Mouse (Mus musculus) thymus, postnatal 25 days (tissue): ENCODE results near the gene Slc4a11.
A peak's percentile ranks its signal among the peaks of the same experiment; 100 is the strongest.
"Not testable (repeated sequence)": the region's sequence is repeated elsewhere in the genome, so short reads cannot be mapped to it uniquely, and the experiment has no call there.

Source experiments
- DNase-seq: peaks from one replicate; pipeline ENCODE4 v3.0.0; 2022

The Slc4a11 gene

DNA sequence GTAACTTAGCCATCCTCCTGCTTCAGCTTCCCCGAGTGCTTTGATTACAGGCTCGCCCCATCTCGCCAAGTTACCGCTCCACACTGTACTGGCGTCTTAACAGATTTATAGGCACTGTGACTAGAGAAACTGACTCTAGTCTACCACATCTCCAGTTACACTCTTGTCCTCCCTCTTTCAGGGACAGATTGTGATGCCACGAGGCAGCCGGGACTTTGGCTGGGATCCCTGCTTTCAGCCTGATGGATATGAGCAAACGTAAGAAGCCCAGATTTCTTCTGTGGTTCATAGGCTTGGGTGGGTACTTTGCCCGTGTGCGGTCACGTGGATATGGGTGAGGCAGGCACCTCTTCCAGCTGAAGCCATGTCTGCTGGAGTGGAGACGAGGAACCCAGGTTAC, 18.2 kb downstream of the Slc4a11 start:
- DNase-seq = no peak

DNA sequence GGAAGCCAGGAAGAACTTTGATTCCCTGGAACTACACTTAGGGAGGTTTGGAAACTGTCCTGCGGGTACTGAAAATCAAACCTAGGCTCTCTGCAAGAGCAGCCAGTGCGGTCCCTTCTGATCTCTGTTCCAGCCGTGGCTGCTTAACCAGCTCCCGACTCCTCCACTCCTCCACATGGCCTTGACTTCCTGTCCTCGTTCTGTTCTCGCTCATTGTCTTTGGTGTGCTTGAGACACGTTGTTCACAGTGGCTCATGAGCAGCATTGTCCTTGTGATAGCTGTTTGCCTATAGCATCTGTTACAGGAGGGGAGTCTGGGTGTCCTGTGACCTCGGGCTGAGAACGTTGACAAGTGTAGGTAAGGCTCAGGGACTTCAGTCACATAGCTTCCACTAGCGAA, 20.1 kb downstream of the Slc4a11 start:
- DNase-seq = no peak

DNA sequence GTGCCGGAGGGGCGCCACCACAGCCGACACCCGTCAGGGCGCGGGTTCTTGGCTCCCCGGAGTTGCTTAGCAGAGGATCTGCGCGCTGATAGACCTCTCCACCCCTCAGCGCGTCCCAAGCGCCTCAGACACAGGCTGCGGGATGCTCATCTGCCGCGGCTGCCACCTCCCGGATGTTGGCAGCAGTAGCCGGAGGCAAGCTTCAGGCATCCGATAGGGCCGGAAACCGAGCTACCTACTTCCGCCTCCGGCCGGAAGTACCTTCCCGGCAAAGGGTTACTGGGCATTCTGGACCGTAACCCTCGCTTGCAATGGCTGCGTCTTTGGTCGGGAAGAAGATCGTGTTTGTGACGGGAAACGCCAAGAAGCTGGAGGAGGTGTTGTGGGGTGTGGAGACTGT, 29.8 kb downstream of the Slc4a11 start, which contains the start of gene Itpa:
Gene Itpa (plus strand): TSS at position 52 of the 400 bp plus-strand sequence.
- peak; percentile 87 for DNase-seq

DNA sequence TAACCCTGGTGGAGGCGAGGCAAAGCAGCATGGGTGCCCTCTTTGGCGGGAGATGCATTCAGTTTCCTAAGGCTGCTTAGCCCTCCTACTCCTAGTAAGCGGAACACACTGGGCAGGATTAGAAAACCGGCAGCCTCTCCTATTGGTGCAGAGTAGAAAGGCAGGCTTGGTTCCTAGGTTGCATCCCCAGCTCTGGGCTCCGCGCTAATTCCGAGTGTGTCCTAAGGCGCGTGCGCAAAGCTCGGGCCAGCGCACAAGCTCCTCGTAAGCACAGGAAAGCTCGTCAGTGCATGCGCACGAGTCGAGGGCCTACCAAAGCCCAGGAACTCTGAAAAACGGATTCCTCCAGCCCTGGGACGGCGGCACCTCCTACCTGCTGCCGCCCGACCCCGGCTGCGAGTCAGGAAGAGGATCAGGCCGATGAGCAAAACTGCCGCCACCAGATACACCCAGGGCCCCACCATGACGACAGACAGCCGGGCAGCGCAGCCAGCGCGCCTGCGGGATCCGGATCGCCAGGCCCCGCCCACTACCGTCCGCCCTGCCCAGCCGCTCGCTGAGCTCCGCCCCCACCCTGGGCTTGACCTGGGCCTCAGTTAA, 33.1 kb downstream of the Slc4a11 start, which contains the start of gene Ddrgk1:
Gene Ddrgk1 (minus strand): TSS at position 558 of the 600 bp plus-strand sequence.
- peak; percentile 89 for DNase-seq

DNA sequence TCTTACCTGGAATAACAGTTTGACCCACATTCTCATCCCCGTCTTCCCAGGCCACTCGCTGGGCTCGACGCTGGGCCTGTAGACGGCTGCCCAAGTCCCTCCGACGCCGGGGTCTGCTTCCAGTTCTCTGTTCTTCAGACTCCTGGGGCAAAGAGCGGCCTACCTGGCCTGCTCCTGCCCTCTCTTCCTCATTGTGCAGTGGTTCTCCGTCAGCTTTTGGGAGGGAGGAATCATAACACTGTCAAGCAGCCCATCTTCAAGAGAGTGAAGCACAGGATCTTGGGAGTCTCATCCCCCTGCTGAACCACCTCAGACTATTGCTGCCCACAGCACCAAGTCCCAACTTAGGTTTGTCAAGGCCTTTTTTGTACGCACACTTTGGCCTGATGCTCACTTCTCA, 34.0 kb downstream of the Slc4a11 start:
- no peak for DNase-seq

DNA sequence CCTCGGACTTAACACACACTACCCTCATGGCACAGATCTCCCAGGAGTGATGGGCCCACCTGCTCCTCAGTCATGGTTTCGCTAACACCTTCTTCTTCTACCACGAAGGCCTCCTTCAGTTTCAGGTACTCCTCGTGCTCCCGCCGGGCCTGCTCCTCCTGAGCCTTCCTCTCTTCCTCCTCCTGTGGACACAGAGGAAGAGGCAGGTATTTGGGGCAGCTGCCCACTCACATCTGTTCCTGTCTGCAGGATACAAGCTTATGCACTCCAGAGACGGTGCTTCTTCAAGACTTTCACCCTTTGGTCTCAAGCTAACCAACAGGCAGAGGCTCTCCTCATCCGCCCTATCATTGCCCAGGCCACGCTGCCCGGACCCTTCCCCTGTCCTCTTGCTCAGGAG, 38.8 kb downstream of the Slc4a11 start:
- DNase-seq = no peak

DNA sequence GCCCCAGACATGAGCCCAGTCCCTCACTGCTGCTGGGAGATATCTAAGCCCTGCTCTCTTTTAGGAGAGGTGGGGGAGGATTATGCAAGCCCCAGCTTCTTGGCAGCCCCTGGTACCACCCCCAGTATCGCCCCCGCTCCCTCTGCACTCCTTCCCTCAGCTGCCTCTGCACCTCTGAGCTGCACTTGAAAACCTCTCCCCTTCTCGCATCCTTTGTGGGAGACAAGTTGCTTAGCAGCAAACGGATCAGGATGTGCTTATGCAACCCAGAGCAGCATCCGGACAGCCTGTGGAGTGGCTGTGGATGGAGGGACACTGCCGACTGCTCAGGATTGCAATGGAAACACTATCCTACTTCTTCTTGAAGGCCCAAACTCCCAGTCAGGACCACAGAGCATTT, 39.8 kb downstream of the Slc4a11 start:
- DNase-seq = no peak

DNA sequence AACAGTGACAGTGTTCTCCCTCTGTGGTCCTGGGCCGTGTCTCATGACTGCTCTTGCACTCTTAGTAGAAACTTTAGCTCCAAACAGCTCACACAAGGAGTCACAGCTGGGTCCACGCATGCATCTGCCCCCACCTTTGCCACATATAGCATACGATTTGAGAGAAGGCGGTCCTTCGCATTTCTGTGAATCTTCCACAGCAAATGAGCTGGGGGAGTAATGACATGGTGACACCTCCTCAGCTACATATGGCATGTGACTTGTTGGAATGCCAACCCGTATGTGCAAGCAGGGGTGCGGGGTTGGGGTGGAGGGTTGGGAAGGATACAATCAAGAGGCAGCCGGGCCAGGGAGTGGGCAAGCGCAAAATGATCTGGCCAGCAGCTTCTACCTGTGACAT, 40.8 kb downstream of the Slc4a11 start:
- no peak for DNase-seq

DNA sequence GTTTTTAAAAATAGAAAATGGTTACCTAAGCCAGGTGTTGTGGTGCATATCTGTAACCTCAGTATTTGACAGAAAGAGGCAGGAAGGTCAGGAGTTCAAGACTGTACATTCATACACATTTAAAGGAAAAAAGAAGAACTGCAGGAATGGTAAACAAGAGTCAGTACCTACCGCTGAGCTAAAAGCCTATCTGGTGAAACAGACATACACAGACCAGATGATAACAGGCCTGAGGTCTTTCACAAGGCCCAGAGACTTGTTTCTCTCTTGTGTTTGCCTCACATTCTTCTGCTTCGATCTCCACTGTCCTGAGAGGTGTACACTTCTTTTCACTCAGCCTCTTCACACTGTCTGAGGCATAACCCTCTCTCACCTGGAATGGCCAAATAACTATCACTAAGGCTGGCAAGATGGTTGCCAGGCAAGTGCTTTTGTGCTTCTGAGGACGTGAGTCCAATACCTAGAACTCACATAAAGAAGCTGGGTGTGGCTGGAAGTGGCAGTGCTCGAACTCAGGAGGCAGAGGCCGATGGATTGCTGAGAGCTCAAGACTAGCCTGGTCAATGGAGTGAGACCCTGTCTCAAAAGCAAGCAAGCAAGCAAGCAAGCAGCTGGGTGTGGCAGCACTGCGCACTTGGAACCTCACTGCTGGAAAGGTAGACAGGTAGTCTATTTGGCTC, 41.5 kb downstream of the Slc4a11 start:
- DNase-seq = no peak

DNA sequence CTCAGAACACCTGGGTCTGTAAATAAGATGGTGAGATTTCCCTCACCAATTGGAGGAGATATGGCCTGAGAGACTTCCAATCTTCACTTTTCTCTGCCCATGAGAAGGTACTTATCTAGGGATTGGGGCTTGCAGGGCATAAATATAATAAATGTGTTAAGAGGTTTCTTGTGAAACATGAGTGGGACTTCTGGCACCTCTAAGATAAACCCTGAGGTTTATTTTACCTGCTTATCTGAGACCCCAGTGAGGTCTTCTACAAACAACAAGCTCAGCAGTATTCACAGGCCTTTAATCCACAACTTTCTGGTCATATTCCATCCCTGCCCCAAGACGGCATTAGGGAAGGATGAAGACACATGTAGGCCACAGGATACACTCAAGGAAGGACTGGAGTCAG, 43.6 kb downstream of the Slc4a11 start:
- no peak for DNase-seq

DNA sequence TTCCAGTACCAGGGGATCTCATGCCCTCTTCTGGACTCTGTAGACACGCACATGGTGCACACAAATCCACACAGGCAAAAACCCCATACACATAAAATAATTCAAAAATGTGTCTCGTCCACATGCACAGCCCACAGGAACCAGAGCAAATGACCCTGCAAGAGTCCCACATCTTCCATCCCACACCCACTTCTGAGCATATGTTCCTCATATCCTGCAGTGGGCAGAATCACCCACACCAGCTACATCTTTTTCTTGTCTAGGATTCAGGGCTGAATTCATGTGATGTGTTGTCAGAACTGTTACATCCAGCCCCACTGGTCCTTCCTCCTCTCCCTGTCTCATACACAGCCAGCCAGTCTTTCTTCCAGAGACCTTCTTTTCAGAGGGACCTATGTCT, 44.0 kb downstream of the Slc4a11 start:
- DNase-seq = no peak

DNA sequence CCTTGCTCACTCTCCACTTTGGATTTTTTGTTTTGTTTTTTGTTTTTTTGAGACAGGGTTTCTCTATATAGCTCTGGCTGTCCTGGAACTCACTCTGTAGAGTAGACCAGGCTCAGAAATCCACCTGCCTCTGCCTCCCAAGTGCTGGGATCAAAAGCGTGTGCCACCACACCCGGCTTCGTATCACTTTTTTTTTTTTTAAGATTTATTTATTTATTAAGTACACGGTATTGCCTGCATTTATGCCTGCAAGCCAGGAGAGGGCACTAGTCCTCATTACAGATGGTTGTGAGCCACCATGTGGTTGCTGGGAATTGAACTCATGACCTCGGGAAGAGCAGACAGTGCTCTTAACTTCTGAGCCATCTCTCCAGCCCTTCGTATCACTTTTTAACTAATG, 48.3 kb downstream of the Slc4a11 start:
- not testable (repeated sequence) for DNase-seq

DNA sequence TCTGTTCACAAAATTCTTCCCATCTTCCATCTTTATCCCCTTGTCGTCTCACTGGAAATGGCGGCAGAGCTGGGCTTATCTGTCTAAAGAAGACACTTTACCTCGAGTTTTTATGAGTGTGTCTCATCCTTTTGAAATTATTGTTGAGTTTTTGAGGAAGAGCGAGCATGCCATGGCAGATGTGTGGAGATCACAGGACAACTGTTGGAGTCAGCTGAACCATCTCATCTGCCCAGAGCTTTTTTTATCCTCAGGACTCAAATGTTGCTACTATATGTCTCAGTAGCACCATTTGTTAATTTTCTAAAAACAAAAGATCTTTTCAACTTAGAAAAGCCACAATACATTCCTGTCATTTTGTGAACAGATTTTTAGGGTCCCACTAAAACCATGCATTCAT, 52.1 kb downstream of the Slc4a11 start:
- no peak for DNase-seq

DNA sequence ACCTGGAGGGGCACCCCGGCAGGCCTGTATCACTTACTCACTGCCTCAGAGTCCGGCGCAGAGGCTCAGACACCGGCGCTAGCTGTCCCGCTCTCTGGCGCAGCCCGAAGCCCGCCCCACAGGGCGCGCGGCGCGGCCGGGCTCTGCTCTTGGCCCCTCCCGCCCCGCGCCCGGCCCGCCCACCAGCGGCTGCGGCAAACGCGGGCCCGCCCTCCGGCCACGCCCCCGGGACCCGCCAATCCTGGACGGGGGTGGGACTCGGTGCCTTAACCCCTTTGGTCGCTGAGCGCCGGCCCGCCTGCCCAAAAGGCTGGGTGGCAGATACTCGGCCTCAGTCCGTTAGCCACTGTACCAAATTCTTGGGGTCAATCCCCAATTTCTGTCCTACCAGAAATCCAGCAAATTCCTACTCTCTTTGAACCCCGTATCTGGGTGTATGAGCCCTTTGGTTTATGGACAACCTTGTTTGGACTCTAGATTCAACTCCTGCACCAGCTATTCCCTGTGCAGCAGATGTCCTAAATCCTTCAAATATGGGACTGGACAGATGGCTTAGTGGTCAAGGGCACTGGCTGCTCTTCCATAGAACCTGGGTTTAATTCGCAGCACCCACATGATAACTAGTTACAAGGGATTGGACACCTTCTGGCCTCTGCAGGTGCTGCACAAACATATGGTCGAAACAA, 54.5 kb downstream of the Slc4a11 start, which contains the start of gene Lzts3:
Gene Lzts3 (minus strand): TSS at position 120 of the 686 bp plus-strand sequence.
- peak; percentile 93 for DNase-seq

DNA sequence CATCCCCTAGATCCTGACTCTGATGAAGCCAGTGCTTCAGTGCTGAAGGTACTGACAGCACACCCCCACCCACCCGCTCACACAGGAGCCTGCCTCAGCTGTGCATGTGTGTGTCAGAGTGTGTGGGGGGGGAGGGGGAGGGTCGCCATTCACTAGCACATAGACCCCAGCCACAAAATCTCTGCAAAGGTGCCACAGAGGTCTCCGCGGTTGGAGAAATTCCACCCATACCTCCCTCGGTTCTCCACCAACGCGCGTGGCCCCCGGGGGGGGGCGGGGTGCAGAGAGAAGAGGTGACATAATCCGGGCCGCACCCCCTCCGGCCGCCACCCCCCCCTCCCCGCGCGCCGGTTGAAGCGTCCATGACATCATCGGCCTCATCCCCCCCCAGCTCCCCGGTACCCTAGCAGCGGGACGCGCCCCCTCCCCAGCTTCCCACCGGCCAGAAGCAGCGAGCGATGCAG, 55.1 kb downstream of the Slc4a11 start:
- DNase-seq = peak; percentile 32

DNA sequence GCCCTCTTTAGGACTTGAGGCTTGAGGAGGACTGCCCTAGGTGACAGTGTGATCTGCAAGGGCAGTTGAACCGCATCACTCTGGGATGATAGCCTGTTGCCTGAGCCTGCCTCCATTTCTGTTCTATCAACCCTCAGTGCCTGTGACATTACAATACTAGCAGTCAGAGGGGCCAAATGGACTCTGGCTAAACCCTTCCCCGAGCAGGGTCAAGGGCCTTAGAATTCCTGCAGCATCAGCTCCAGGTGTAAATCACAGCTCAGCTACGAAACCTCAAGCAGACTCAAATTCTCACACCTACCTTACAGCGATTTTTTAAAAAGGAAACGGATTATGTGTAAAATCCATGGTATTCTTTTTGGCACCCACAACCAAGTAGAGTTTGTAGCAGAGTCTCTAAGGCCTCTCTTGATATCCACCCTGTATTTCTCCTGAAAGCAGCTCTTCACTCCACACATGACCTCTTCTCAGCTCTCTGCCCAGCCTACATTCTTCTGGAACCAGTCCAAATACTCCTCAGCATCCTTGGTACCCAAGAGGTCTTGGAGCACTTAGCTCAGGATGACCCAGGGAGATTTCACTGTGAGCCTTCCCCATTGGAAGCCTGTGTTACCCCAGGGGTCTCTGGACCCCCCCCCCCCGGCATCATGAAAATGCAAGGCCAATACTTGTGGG, 55.8 kb downstream of the Slc4a11 start:
- no peak for DNase-seq

DNA sequence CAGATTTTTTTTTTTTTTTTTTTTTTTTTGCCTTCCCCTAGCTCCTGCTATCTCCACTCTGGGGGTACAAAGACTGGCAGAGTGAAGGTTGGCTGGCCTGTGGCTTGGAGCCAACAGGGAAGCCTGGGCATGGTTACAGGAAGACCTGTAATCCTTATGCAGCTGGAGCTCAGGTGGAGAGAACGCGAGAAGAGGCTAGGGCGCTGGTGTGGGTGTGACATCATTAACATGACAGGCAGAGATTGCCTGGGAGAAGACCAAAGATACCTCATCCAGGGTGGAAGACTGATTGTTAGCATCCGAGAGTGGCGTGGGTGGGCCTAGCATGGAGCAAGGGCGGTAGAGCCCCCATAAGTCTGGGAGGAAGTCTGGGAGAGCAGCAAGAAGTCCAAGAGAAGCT, 58.0 kb downstream of the Slc4a11 start:
- DNase-seq = no peak

DNA sequence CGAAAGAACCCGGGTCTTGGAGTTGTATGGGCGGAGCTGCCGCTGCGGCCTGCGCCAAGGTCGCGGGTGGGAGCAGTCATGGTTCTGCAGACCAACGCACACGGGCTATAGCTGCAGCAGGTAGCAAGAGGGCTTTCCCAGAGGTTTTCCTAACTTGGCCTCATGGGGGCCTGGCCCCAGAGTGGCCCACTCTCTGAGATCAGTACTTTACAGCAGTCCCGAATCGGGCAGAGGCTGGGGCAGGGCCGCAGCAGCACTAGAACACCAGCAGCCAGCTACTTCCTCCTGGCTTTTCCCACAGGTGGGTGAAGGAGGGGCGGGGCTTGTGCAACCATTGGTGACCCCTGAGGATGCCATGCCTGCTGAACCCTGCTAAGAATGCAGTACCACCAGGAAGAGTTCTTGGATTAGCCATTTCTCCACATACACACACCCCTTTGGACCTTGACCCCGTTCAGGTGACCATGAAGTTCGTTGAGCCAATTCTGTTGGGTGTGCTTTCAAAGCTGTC, 59.2 kb downstream of the Slc4a11 start:
- no peak for DNase-seq

DNA sequence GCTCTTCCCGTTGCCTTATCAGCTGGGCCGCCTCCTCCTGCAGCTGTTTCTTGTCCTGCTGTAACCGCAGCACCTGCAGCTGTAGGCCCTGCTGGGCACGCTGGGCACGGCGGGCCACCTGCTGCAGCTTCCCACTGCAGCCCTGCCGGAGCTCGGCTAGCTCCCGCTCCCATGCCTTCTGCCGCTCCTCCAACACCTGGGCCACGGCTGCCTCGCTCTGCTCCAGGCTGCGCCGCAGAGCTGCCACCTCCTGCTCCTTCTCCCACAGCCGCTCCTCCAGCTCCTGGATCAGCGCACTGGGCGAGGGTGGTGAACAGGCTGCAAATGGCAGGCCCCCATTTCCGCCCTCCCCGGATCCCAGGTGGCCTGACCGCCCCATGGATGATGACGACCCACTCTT, 61.5 kb downstream of the Slc4a11 start:
- DNase-seq = peak; percentile 84

DNA sequence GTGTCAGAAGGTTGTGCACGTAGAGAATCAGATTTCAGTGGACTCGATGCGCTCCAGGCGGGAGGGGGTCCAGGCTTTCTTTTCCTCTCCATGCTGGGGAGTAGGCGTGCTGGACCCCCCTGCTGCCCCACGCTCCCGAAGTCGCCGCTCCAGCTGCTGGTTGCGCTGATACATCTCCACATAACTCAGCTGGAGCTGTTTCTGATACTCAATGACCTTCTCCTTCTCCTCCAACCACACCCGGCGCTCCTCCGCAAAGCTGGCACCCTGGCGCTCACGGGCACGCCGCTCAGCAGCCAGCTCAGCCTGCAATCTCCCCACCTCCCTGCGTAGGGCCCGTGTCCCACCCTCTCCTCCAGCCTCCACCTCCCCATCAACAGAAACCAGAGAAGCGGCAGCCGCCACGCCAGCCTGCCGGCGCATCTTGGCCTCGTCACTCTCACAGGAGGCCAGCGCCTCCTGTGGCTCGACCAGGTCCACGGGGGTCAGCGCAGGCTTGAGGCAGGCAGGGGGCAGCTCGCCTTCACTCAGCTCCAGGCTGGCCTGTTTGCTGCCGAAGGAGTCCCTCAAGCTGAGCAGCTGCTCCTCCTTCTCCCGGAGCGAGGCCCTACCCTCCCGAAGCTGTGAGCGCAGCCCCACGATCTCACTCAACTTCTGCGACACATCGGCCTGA, 62.4 kb downstream of the Slc4a11 start:
- DNase-seq = peak; percentile 46
